Mouse (Mus musculus): ENCODE measurements at regions not wholly inside any gene's neighbourhood (a gene's known extent, or its start where the extent isn't known, plus 50 kb on each side); places are given as distances from the start of the nearest gene placed in this dataset.

- H3K4me2 ChIP-seq (replicated peaks), result no peak overlapping the region
- H3K4me3 ChIP-seq (replicated peaks), result no peak overlapping the region
- no peaks in the 10 kb centered on the region for H3K36me3 ChIP-seq
- no peak overlapping the region for H3K27ac ChIP-seq (replicated peaks)
- H3K9me3 ChIP-seq (replicated peaks), result no peaks in the 10 kb centered on the region
- H3K27me3 ChIP-seq, result no peaks in the 10 kb centered on the region
- 0 out of 2 replicates have a peak, but pooled peaks cover 8% of the 10 kb centered on the region for H3K4me1 ChIP-seq
- no peak for ATAC-seq (ENCODE audit: insufficient number of reproducible peaks, low FRiP score, low TSS enrichment, low read depth)
- H3K9ac ChIP-seq, result no peak overlapping the region
- WGBS, result 83% methylated on average over 7 of the region's 7 CpGs
These were observed 300.1 kb downstream of the Nr2f2 start for GRCm38 (mm10) chr7:70066448-70066847.

DNA sequence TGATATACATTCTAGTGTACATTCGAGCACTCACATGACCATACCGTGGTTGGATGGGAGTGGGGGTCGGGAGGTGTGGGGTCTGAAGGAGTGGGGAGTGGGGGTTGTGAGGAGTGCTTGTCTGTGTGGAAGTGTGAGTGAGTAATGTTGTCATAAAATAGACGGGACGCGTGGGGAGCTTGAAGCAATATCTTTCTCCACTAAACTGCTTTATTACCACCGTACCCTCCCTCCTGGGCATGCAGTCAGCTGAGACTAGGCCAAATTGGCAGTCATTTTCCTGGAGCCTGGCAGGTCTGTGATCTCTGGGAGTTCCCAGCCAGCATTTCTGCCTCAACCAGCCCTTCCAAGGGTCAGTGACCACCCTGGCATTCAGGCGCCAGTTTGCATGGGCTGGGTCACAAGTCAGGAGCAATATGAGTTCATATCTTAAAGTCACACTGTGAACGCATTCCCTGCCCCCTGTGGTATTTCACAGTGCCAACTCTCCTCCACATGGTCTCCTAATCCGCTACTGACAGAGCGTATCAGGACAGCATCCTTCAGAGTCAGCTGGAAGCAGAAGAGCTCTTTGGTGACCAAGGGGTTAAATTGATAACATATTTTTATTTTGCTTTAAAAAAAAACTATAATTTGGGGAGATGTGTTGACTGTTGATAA is 300.9 kb downstream of the Nr2f2 start:
- no peaks in the 10 kb centered on the region for H3K36me3 ChIP-seq
- no peak overlapping the region for H3K4me2 ChIP-seq (replicated peaks)
- H3K9ac ChIP-seq, result no peak overlapping the region
- H3K4me1 ChIP-seq, result 0 out of 2 replicates have a peak, but pooled peaks cover 8% of the 10 kb centered on the region
- no peak overlapping the region for H3K27ac ChIP-seq (replicated peaks)
- no peaks in the 10 kb centered on the region for H3K9me3 ChIP-seq (replicated peaks)
- no peaks in the 10 kb centered on the region for H3K27me3 ChIP-seq
- H3K4me3 ChIP-seq (replicated peaks), result no peak overlapping the region
- no peak for ATAC-seq (ENCODE audit: insufficient number of reproducible peaks, low FRiP score, low TSS enrichment, low read depth)
- 71% methylated on average over 11 of the region's 11 CpGs for WGBS

- no peak overlapping the region for H3K4me3 ChIP-seq (replicated peaks)
- no peak overlapping the region for H3K27ac ChIP-seq (replicated peaks)
- no peak for ATAC-seq (ENCODE audit: insufficient number of reproducible peaks, low FRiP score, low TSS enrichment, low read depth)
- H3K4me1 ChIP-seq, result no peaks in the 10 kb centered on the region
- H3K9ac ChIP-seq, result no peak overlapping the region
- H3K27me3 ChIP-seq, result no peaks in the 10 kb centered on the region
- no peaks in the 10 kb centered on the region for H3K36me3 ChIP-seq
- no peak overlapping the region for H3K4me2 ChIP-seq (replicated peaks)
- WGBS, result 92% methylated on average over 5 of the region's 5 CpGs
- H3K9me3 ChIP-seq (replicated peaks), result no peaks in the 10 kb centered on the region
These were observed 319.2 kb downstream of the Nr2f2 start for GRCm38 (mm10) chr7:70047415-70047753.

GRCm38 (mm10) chr7:70046691-70047414 is 319.7 kb downstream of the Nr2f2 start:
- H3K4me1 ChIP-seq, result no peaks in the 10 kb centered on the region
- no peaks in the 10 kb centered on the region for H3K9me3 ChIP-seq (replicated peaks)
- H3K4me3 ChIP-seq (replicated peaks), result no peak overlapping the region
- H3K27ac ChIP-seq (replicated peaks), result no peak overlapping the region
- WGBS, result 48% methylated on average over 17 of the region's 17 CpGs
- no peak overlapping the region for H3K9ac ChIP-seq
- no peak for ATAC-seq (ENCODE audit: insufficient number of reproducible peaks, low FRiP score, low TSS enrichment, low read depth)
- no peak overlapping the region for H3K4me2 ChIP-seq (replicated peaks)
- no peaks in the 10 kb centered on the region for H3K36me3 ChIP-seq
- H3K27me3 ChIP-seq, result no peaks in the 10 kb centered on the region

DNA sequence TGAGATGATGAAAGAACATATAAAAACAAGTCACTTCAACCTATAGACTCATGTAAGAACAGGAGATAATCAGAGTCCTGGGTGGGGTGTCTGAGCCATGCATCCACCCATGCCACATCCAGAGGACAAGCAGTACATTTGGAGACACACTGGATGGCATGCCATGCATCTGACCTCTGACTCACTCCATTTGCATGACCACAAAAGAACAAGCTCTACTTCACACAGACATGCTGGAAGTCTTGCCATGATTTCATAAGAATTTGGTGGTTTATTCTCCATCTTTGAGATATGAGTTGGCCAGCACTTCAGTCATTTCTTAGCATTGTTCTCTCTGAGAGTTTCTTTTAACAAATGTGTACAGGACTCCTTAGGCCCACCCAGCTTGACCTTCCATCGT is 329.5 kb downstream of the Nr2f2 start:
- WGBS, result 81% methylated on average over 1 of the region's 1 CpGs
- H3K27me3 ChIP-seq, result no peaks in the 10 kb centered on the region

GRCm38 (mm10) chr7:70032857-70033256 is 333.7 kb downstream of the Nr2f2 start:
- Histone ChIP-seq H3K36me3 (no peaks in the 10 kb centered on the region), H3K27ac (replicated peaks) (no peak overlapping the region), H3K4me3 (replicated peaks) (no peak overlapping the region), H3K9me3 (replicated peaks) (no peaks in the 10 kb centered on the region), H3K9ac (no peak overlapping the region), H3K27me3 (no peaks in the 10 kb centered on the region), H3K4me1 (no peaks in the 10 kb centered on the region), H3K4me2 (replicated peaks) (no peak overlapping the region)
- WGBS, result 86% methylated on average over 2 of the region's 2 CpGs
- no peak for ATAC-seq (ENCODE audit: insufficient number of reproducible peaks, low FRiP score, low TSS enrichment, low read depth)

More for the DNA sequence above, 329.5 kb downstream of the Nr2f2 start:
- Histone ChIP-seq H3K4me2 (replicated peaks) (no peak overlapping the region), H3K36me3 (no peaks in the 10 kb centered on the region), H3K9ac (no peak overlapping the region), H3K27ac (replicated peaks) (no peak overlapping the region), H3K9me3 (replicated peaks) (no peaks in the 10 kb centered on the region), H3K4me1 (no peaks in the 10 kb centered on the region), H3K4me3 (replicated peaks) (no peak overlapping the region)
- ATAC-seq (ENCODE audit: insufficient number of reproducible peaks, low FRiP score, low TSS enrichment, low read depth), result no peak

DNA sequence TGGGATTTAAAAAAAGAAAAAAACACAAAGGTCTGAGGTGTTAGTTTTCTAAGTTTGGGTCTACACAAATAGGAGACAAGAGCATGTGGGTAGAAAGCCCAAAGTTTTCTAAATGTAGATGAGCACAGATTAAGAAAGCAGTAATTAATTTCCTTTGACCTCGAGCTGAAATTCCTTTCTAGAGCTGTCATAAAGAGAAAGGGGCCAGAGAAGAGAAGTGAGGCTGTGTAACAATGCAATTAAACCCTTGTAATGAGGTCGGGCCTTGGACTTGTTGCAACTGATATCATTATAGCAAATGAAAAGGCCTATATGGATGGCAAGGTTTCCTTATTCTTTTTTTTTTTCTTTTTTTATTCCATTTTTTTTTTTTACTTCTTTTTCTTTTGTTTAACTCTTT is 337.2 kb downstream of the Nr2f2 start:
- 55% methylated on average over 2 of the region's 2 CpGs for WGBS
- Histone ChIP-seq H3K4me2 (replicated peaks) (no peak overlapping the region), H3K4me1 (no peaks in the 10 kb centered on the region), H3K9ac (no peak overlapping the region), H3K36me3 (no peaks in the 10 kb centered on the region), H3K4me3 (replicated peaks) (no peak overlapping the region), H3K9me3 (replicated peaks) (no peaks in the 10 kb centered on the region), H3K27ac (replicated peaks) (no peak overlapping the region), H3K27me3 (no peaks in the 10 kb centered on the region)
- ATAC-seq (ENCODE audit: insufficient number of reproducible peaks, low FRiP score, low TSS enrichment, low read depth), result no peak

GRCm38 (mm10) chr7:70025527-70025926 is 341.0 kb downstream of the Nr2f2 start:
- ATAC-seq (ENCODE audit: insufficient number of reproducible peaks, low FRiP score, low TSS enrichment, low read depth), result no peak

DNA sequence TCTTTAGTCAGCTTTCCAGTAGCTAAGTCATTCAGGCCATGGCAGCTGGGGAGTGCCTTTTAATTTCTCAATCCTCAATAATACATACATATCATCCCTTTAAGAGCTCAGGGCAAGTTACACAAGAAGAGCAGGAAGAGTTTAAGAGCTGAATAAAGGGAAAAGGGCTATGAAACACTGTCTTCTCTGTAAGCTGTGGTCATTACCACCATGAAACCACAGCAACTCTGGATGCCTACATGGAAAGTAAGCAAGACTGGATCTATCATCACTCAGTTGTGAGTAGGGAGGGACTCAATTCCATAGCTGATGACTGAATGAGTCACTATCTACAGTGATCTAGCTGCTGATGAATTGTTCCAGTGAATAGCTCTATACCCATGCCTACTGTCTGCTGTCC is 349.9 kb downstream of the Nr2f2 start:
- H3K4me2 ChIP-seq (replicated peaks), result no peak overlapping the region
- no peaks in the 10 kb centered on the region for H3K36me3 ChIP-seq
- H3K27ac ChIP-seq (replicated peaks), result no peak overlapping the region
- no peaks in the 10 kb centered on the region for H3K4me1 ChIP-seq
- H3K4me3 ChIP-seq (replicated peaks), result no peak overlapping the region
- H3K9ac ChIP-seq, result no peak overlapping the region
- no peaks in the 10 kb centered on the region for H3K9me3 ChIP-seq (replicated peaks)
- ATAC-seq (ENCODE audit: insufficient number of reproducible peaks, low FRiP score, low TSS enrichment, low read depth), result no peak
- no peaks in the 10 kb centered on the region for H3K27me3 ChIP-seq

More at GRCm38 (mm10) chr7:70025527-70025926, 341.0 kb downstream of the Nr2f2 start:
- Histone ChIP-seq H3K36me3 (no peaks in the 10 kb centered on the region), H3K4me1 (no peaks in the 10 kb centered on the region), H3K27me3 (no peaks in the 10 kb centered on the region), H3K4me3 (replicated peaks) (no peak overlapping the region), H3K4me2 (replicated peaks) (no peak overlapping the region), H3K9me3 (replicated peaks) (no peaks in the 10 kb centered on the region), H3K9ac (no peak overlapping the region), H3K27ac (replicated peaks) (no peak overlapping the region)

DNA sequence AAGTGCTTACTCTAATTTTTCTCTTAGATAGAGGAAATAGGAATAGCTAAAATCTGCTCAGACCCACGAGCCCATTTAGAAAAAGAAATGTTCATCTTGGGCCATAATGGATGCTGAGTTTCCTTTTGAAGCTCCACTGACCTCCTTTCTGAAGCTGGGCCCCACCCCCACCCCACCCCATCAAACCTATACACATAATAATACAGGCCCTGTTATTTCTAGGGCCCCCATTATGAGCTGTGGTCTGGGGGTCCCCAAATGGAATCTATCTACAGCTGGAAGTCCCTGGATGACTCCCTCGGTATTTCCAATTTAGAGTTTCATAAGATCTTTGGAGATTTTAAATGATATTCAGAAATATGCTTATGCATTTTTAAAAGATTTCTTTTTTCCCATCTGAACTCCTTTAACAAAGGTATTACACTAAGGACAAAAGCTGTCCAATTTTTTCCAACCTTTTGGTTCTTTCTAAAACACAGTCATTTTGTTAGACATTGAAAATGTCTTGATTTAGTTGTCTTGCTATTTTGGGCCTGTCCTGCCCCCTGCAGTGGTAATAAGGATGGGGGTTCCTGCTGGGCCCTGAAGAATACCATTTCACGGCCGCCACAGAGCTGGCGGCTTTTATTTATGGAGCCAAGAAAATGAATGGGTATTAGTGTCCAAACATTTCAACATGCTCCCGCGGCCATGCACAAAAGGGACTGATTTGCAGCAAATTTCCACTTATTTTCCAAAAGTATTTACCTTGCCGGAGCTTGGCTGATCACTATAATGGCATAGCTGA is 363.1 kb downstream of the Nr2f2 start:
- H3K9me3 ChIP-seq (replicated peaks), result no peaks in the 10 kb centered on the region
- no peak overlapping the region for H3K4me3 ChIP-seq (replicated peaks)
- H3K4me1 ChIP-seq, result no peaks in the 10 kb centered on the region
- WGBS, result 52% methylated on average over 8 of the region's 8 CpGs
- ATAC-seq (ENCODE audit: insufficient number of reproducible peaks, low FRiP score, low TSS enrichment, low read depth), result no peak
- H3K27me3 ChIP-seq, result no peaks in the 10 kb centered on the region
- no peak overlapping the region for H3K27ac ChIP-seq (replicated peaks)
- no peaks in the 10 kb centered on the region for H3K36me3 ChIP-seq
- H3K9ac ChIP-seq, result no peak overlapping the region
- no peak overlapping the region for H3K4me2 ChIP-seq (replicated peaks)

DNA sequence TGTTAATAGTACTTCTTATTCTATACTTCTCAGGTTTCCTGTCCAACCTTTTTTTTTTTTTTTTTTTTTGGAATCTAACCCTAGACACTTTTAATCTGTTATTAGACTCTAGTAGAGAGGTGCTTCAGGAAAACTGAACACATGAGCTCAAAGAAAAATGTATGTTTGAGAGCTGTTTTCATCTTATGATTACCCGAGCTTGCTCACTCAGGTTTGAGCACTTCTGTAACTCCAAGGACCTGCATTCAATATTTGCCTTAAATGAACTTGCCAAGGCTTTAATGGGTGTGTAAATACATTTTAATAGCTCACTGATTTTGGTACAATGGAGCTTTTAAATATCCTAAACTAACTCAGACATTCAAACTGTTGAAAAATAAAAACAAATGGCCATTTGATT is 367.8 kb downstream of the Nr2f2 start:
- H3K4me1 ChIP-seq, result no peaks in the 10 kb centered on the region
- no peak overlapping the region for H3K4me3 ChIP-seq (replicated peaks)
- ATAC-seq (ENCODE audit: insufficient number of reproducible peaks, low FRiP score, low TSS enrichment, low read depth), result no peak
- H3K36me3 ChIP-seq, result no peaks in the 10 kb centered on the region
- no peaks in the 10 kb centered on the region for H3K9me3 ChIP-seq (replicated peaks)
- H3K4me2 ChIP-seq (replicated peaks), result no peak overlapping the region
- 63% methylated on average over 1 of the region's 1 CpGs for WGBS
- no peak overlapping the region for H3K9ac ChIP-seq
- H3K27me3 ChIP-seq, result no peaks in the 10 kb centered on the region
- no peak overlapping the region for H3K27ac ChIP-seq (replicated peaks)

Data from embryonic facial prominence, embryonic 15.5 days (tissue).